Mouse (Mus musculus): ENCODE results near the gene Clip2.

GRCm38 (mm10) chr5:134464225-134464624, 88.0 kb downstream of the Clip2 start:
- TF ChIP-seq CTCF (IDR thresholded peaks at IDR 0.05; ENCODE audit: extremely low read depth, insufficient read depth, insufficient read length, insufficient replicate concordance) (no peak), POLR2A (IDR thresholded peaks at IDR 0.05; ENCODE audit: low read depth, low read length) (no peak)
